Mouse (Mus musculus) MEL (cell line): ENCODE measurements at regions not wholly inside any gene's neighbourhood (a gene's known extent, or its start where the extent isn't known, plus 50 kb on each side); places are given as distances from the start of the nearest gene placed in this dataset.

Experiments
- DNase-seq: peaks from one replicate; pipeline ENCODE4 v3.0.0; 2011; ENCODE audit warnings: low read depth, low spot score
- H3K27ac ChIP-seq: 2 replicates; pipeline ENCODE4 v1.5.1; 2012; ENCODE audit warnings: low read depth, mild to moderate bottlenecking, control low read depth, low read length, moderate library complexity; ENCODE audit not compliant: control insufficient read depth
- H3K27me3 ChIP-seq, 2 experiments: fragments of 150-350 bp in 1 of 2; sonication (generic) in 1 of 2; 2 replicates each; pipeline ENCODE4 v1.6.1; 2012; ENCODE audit warnings: low read length in 2 of 2, mild to moderate bottlenecking in 2 of 2, improper control_type of control experiment in 1 of 2, moderate library complexity in 1 of 2; ENCODE audit not compliant: insufficient read depth in 2 of 2, control insufficient read depth in 1 of 2
- H3K36me3 ChIP-seq, 2 experiments: 2 replicates each; pipeline ENCODE4 v1.6.1; 2012 to 2014; ENCODE audit warnings: low read length in 2 of 2, improper control_type of control experiment in 1 of 2, inconsistent platforms in 1 of 2, mild to moderate bottlenecking in 1 of 2; ENCODE audit not compliant: insufficient read depth in 2 of 2, control insufficient read depth in 1 of 2
- H3K4me1 ChIP-seq, 2 experiments: fragments of 150-350 bp in 1 of 2; sonication (generic) in 1 of 2; 2 replicates each; pipeline ENCODE4 v1.6.1; 2012; ENCODE audit warnings: low read length in 2 of 2, improper control_type of control experiment in 1 of 2, mild to moderate bottlenecking in 1 of 2; ENCODE audit not compliant: insufficient read depth in 2 of 2, control insufficient read depth in 1 of 2
- H3K4me3 ChIP-seq, 2 experiments: fragments of 150-350 bp in 1 of 2; sonication (generic) in 1 of 2; 2 replicates each; pipeline ENCODE4 v1.5.1; 2012; ENCODE audit warnings: low read depth in 2 of 2, low read length in 2 of 2, mild to moderate bottlenecking in 2 of 2, moderate library complexity in 2 of 2, control low read depth in 1 of 2, improper control_type of control experiment in 1 of 2; ENCODE audit not compliant: control insufficient read depth in 1 of 2, insufficient read depth in 1 of 2
- H3K79me2 ChIP-seq: 2 replicates; pipeline ENCODE4 v1.6.1; 2012; ENCODE audit warnings: mild to moderate bottlenecking, low read length, moderate library complexity; ENCODE audit not compliant: control insufficient read depth, poor library complexity, insufficient read depth
- H3K9ac ChIP-seq: 2 replicates; pipeline ENCODE4 v1.6.1; 2012; ENCODE audit warnings: low read depth, mild to moderate bottlenecking, control low read depth, low read length, moderate library complexity; ENCODE audit not compliant: control insufficient read depth, poor library complexity, severe bottlenecking
- H3K9me3 ChIP-seq: fragments of 150-350 bp; sonication (generic); replicated peaks from 2 replicates; pipeline ENCODE4 v1.6.1; 2012; ENCODE audit warnings: mild to moderate bottlenecking, low read length, improper control_type of control experiment, moderate library complexity; ENCODE audit not compliant: insufficient read depth
- CHD1 ChIP-seq: IDR thresholded peaks from 2 replicates; pipeline ENCODE4 v1.6.1; 2012; ENCODE audit warnings: low read depth, mild to moderate bottlenecking, inconsistent platforms, low read length, improper control_type of control experiment
- CHD2 ChIP-seq: IDR thresholded peaks from 2 replicates; pipeline ENCODE4 v1.6.1; 2011; ENCODE audit warnings: low read length, improper control_type of control experiment
- CTCF ChIP-seq, 3 experiments: IDR thresholded peaks in 2 of 3; conservative IDR thresholded peaks in 1 of 3; 2 replicates each; pipeline ENCODE4 v1.5.1; 2011 to 2012; ENCODE audit warnings: low read length in 3 of 3, low read depth in 2 of 3, mild to moderate bottlenecking in 2 of 3, improper control_type of control experiment in 1 of 3, inconsistent platforms in 1 of 3, mixed read lengths in 1 of 3, moderate library complexity in 1 of 3; ENCODE audit not compliant: control insufficient read depth in 1 of 3, insufficient read depth in 1 of 3, poor library complexity in 1 of 3, severe bottlenecking in 1 of 3
- E2F4 ChIP-seq: IDR thresholded peaks from 2 replicates; pipeline ENCODE4 v1.6.1; 2011; ENCODE audit warnings: low read depth, low read length, improper control_type of control experiment, borderline replicate concordance
- GABPA ChIP-seq: IDR thresholded peaks from 2 replicates; pipeline ENCODE4 v1.6.1; 2012; ENCODE audit warnings: low read depth, mild to moderate bottlenecking, inconsistent platforms, low read length, improper control_type of control experiment, moderate library complexity
- GATA1 ChIP-seq: IDR thresholded peaks from 2 replicates; pipeline ENCODE4 v1.6.1; 2011; ENCODE audit warnings: low read depth, low read length, improper control_type of control experiment
- JUND ChIP-seq: IDR thresholded peaks from 2 replicates; pipeline ENCODE4 v1.6.1; 2011; ENCODE audit warnings: low read depth, mild to moderate bottlenecking, improper control_type of control experiment, low read length
- KAT2A ChIP-seq: conservative IDR thresholded peaks from 2 replicates; pipeline ENCODE4 v1.6.1; 2012; ENCODE audit warnings: low read depth, low read length, improper control_type of control experiment, inconsistent platforms
- MAFK ChIP-seq: IDR thresholded peaks from 2 replicates; pipeline ENCODE4 v1.6.1; 2011; ENCODE audit warnings: low read depth, mild to moderate bottlenecking, low read length, improper control_type of control experiment, borderline replicate concordance
- MAX ChIP-seq: IDR thresholded peaks from 2 replicates; pipeline ENCODE4 v1.6.1; 2011; ENCODE audit warnings: low read length, improper control_type of control experiment
- MXI1 ChIP-seq: IDR thresholded peaks from 2 replicates; pipeline ENCODE4 v1.6.1; 2011; ENCODE audit warnings: mild to moderate bottlenecking, low read depth, low read length, improper control_type of control experiment
- MYB ChIP-seq: IDR thresholded peaks from 2 replicates; pipeline ENCODE4 v1.6.1; 2011; ENCODE audit warnings: mild to moderate bottlenecking, low read depth, low read length, improper control_type of control experiment
- NRF1 ChIP-seq: IDR thresholded peaks from 2 replicates; pipeline ENCODE4 v1.6.1; 2014; ENCODE audit warnings: low read depth, mild to moderate bottlenecking, inconsistent platforms, low read length, improper control_type of control experiment, moderate library complexity; ENCODE audit not compliant: poor library complexity, insufficient read depth, severe bottlenecking
- POLR2AphosphoS2 ChIP-seq: IDR thresholded peaks from 2 replicates; pipeline ENCODE4 v1.6.1; 2011; ENCODE audit warnings: low read length, improper control_type of control experiment
- POLR2AphosphoS5 ChIP-seq: IDR thresholded peaks from 2 replicates; pipeline ENCODE4 v1.6.1; 2012; ENCODE audit warnings: low read depth, borderline replicate concordance, mild to moderate bottlenecking, inconsistent platforms, low read length, moderate library complexity, mixed read lengths
- RAD21 ChIP-seq: IDR thresholded peaks from 2 replicates; pipeline ENCODE4 v1.6.1; 2011; ENCODE audit warnings: mild to moderate bottlenecking, low read depth, low read length, improper control_type of control experiment
- RCOR1 ChIP-seq: IDR thresholded peaks from 2 replicates; pipeline ENCODE4 v1.6.1; 2012; ENCODE audit warnings: low read depth, mild to moderate bottlenecking, inconsistent platforms, low read length, improper control_type of control experiment
- SMC3 ChIP-seq: IDR thresholded peaks from 2 replicates; pipeline ENCODE4 v1.6.1; 2011; ENCODE audit warnings: low read depth, low read length, improper control_type of control experiment
- TAL1 ChIP-seq: IDR thresholded peaks from 2 replicates; pipeline ENCODE4 v1.6.1; 2012; ENCODE audit warnings: mild to moderate bottlenecking, inconsistent platforms, low read length, moderate library complexity, mixed read lengths
- TBP ChIP-seq: IDR thresholded peaks from 2 replicates; pipeline ENCODE4 v1.8.0; 2011; ENCODE audit warnings: low read depth, low read length, improper control_type of control experiment
- TCF12 ChIP-seq: IDR thresholded peaks from 2 replicates; pipeline ENCODE4 v1.6.1; 2014; ENCODE audit warnings: low read depth, mild to moderate bottlenecking, inconsistent platforms, low read length, improper control_type of control experiment, moderate library complexity
- UBTF ChIP-seq: IDR thresholded peaks from 2 replicates; pipeline ENCODE4 v1.6.1; 2012; ENCODE audit warnings: low read depth, mild to moderate bottlenecking, inconsistent platforms, low read length, improper control_type of control experiment, moderate library complexity, borderline replicate concordance; ENCODE audit not compliant: insufficient read depth
- USF1 ChIP-seq: IDR thresholded peaks from 2 replicates; pipeline ENCODE4 v1.6.1; 2014; ENCODE audit warnings: low read depth, mild to moderate bottlenecking, inconsistent platforms, low read length, improper control_type of control experiment, moderate library complexity
- USF2 ChIP-seq, 2 experiments: IDR thresholded peaks; 2 replicates each; pipeline ENCODE4 v1.6.1; 2011 to 2012; ENCODE audit warnings: improper control_type of control experiment in 2 of 2, low read length in 2 of 2, borderline replicate concordance in 1 of 2, inconsistent platforms in 1 of 2, low read depth in 1 of 2, mild to moderate bottlenecking in 1 of 2; ENCODE audit not compliant: insufficient read depth in 1 of 2
- ZKSCAN1 ChIP-seq: IDR thresholded peaks from 2 replicates; pipeline ENCODE4 v1.6.1; 2012; ENCODE audit warnings: low read depth, mild to moderate bottlenecking, inconsistent platforms, low read length, improper control_type of control experiment, moderate library complexity
- ZMIZ1 ChIP-seq: IDR thresholded peaks from 2 replicates; pipeline ENCODE4 v1.6.1; 2012; ENCODE audit warnings: low read depth, mild to moderate bottlenecking, inconsistent platforms, low read length, improper control_type of control experiment, moderate library complexity

- no peak overlapping the region for H3K9ac ChIP-seq
- H3K27me3 ChIP-seq: no peaks in the 10 kb centered on the region
- no peak overlapping the region for H3K4me3 ChIP-seq
- TF ChIP-seq RAD21 (no peak), USF2 (IDR thresholded peaks at IDR 0.05; ENCODE audit: borderline replicate concordance in 1 of 2, insufficient read depth in 1 of 2, low read depth in 1 of 2, low read length in 2 of 2) (no peak), GATA1 (no peak), ZMIZ1 (no peak), E2F4 (no peak), MYB (no peak), POLR2AphosphoS2 (no peak), CHD1 (no peak), MAX (no peak), TBP (no peak), TAL1 (no peak), MAFK (no peak), CTCF (IDR thresholded peaks at IDR 0.05 in 2 of 3, conservative IDR thresholded peaks at IDR 0.05 in 1 of 3; ENCODE audit: control insufficient read depth in 1 of 3, insufficient read depth in 1 of 3, low read depth in 2 of 3, low read length in 3 of 3, poor library complexity in 1 of 3, severe bottlenecking in 1 of 3) (no peak)
- no peaks in the 10 kb centered on the region for H3K79me2 ChIP-seq
- H3K4me1 ChIP-seq: no peaks in the 10 kb centered on the region
- DNase-seq: no peak
- no peaks in the 10 kb centered on the region for H3K9me3 ChIP-seq
- no peaks in the 10 kb centered on the region for H3K36me3 ChIP-seq
- no peak overlapping the region for H3K27ac ChIP-seq
These were observed 254.8 kb upstream of the Flrt2 start for GRCm38 (mm10) chr12:95437226-95437625.

GRCm38 (mm10) chr12:95457480-95457879 is 234.5 kb upstream of the Flrt2 start:
- no peaks in the 10 kb centered on the region for H3K9me3 ChIP-seq
- no peak for DNase-seq
- H3K4me1 ChIP-seq: no peaks in the 10 kb centered on the region
- H3K27ac ChIP-seq: no peak overlapping the region
- H3K27me3 ChIP-seq: no peaks in the 10 kb centered on the region
- no peak overlapping the region for H3K9ac ChIP-seq
- H3K79me2 ChIP-seq: no peaks in the 10 kb centered on the region
- no peak overlapping the region for H3K4me3 ChIP-seq
- no peaks in the 10 kb centered on the region for H3K36me3 ChIP-seq
- TF ChIP-seq UBTF: no peak
- TF ChIP-seq POLR2AphosphoS5: no peak
- no peak for TF ChIP-seq USF1
- no peak for TF ChIP-seq CHD2
- TF ChIP-seq KAT2A: no peak
- TF ChIP-seq GABPA: no peak
- TF ChIP-seq USF2 (IDR thresholded peaks at IDR 0.05; ENCODE audit: borderline replicate concordance in 1 of 2, insufficient read depth in 1 of 2, low read depth in 1 of 2, low read length in 2 of 2): no peak
- no peak for TF ChIP-seq RCOR1
- no peak for TF ChIP-seq TCF12
- TF ChIP-seq ZKSCAN1: no peak
- no peak for TF ChIP-seq MAFK
- TF ChIP-seq NRF1: no peak
- TF ChIP-seq MXI1: no peak
- TF ChIP-seq SMC3: no peak
- TF ChIP-seq CHD1: no peak
- no peak for TF ChIP-seq JUND
- TF ChIP-seq E2F4: no peak
- no peak for TF ChIP-seq CTCF (IDR thresholded peaks at IDR 0.05 in 2 of 3, conservative IDR thresholded peaks at IDR 0.05 in 1 of 3; ENCODE audit: control insufficient read depth in 1 of 3, insufficient read depth in 1 of 3, low read depth in 2 of 3, low read length in 3 of 3, poor library complexity in 1 of 3, severe bottlenecking in 1 of 3)
- no peak for TF ChIP-seq MAX
- TF ChIP-seq ZMIZ1: no peak
- TF ChIP-seq, all 39 proteins: peak for 0
